Mouse (Mus musculus) myocyte (in vitro differentiated cells): ENCODE results near the gene Mybpc3.

Experiments
- E2F4 ChIP-seq: IDR thresholded peaks from one replicate; pipeline ENCODE4 v1.6.1; 2011; ENCODE audit warnings: mild to moderate bottlenecking, control low read depth, moderate library complexity; ENCODE audit not compliant: insufficient read depth
- POLR2A ChIP-seq: IDR thresholded peaks from one replicate; pipeline ENCODE4 v1.6.1; 2011; ENCODE audit warnings: low read depth, mild to moderate bottlenecking, control low read depth, moderate library complexity; ENCODE audit not compliant: insufficient read length
- SRF ChIP-seq: IDR thresholded peaks from one replicate; pipeline ENCODE4 v1.6.1; 2011; ENCODE audit warnings: low read depth; ENCODE audit not compliant: control insufficient read depth, insufficient read length
- TCF3 ChIP-seq: IDR thresholded peaks from one replicate; pipeline ENCODE4 v1.6.1; 2011; ENCODE audit warnings: low read depth, control low read depth; ENCODE audit not compliant: insufficient read length

GRCm38 (mm10) chr2:91082844-91083243 is 35.1 kb upstream of the Mybpc3 start:
- TF ChIP-seq TCF3 (no peak), SRF (no peak), POLR2A (no peak), E2F4 (no peak)
